Mouse (Mus musculus): ENCODE data around the gene Shisal2b.
"Not testable (repeated sequence)": the region's sequence is repeated elsewhere in the genome, so short reads cannot be mapped to it uniquely, and the experiment has no call there.

The Shisal2b gene

GRCm38 (mm10) chr13:104863127-104863979 is at the start of gene Shisal2b:
Gene Shisal2b (minus strand): TSS chr13:104863893.
- in situ Hi-C loops (cut with MboI; ENCODE audit: unreplicated experiment in 2 of 2), result no loop called here

GRCm38 (mm10) chr13:104911626-104912025 is 47.9 kb upstream of the Shisal2b start:
- in situ Hi-C loops (cut with MboI; ENCODE audit: unreplicated experiment in 2 of 2), result not testable (repeated sequence)

GRCm38 (mm10) chr13:104911006-104911405 is 47.3 kb upstream of the Shisal2b start:
- in situ Hi-C loops (cut with MboI; ENCODE audit: unreplicated experiment in 2 of 2), result not testable (repeated sequence)

GRCm38 (mm10) chr13:104908691-104909090 is 45.0 kb upstream of the Shisal2b start:
- in situ Hi-C loops (cut with MboI; ENCODE audit: unreplicated experiment in 2 of 2), result no loop called here

GRCm38 (mm10) chr13:104894771-104895170 is 31.1 kb upstream of the Shisal2b start:
- in situ Hi-C loops (cut with MboI; ENCODE audit: unreplicated experiment in 2 of 2), result no loop called here

GRCm38 (mm10) chr13:104892337-104892736 is 28.6 kb upstream of the Shisal2b start:
- in situ Hi-C loops (cut with MboI; ENCODE audit: unreplicated experiment in 2 of 2), result no loop called here

- in situ Hi-C loops (cut with MboI; ENCODE audit: unreplicated experiment in 2 of 2), result no loop called here
Measured at GRCm38 (mm10) chr13:104886308-104887032, 22.8 kb upstream of the Shisal2b start.

- in situ Hi-C loops (cut with MboI; ENCODE audit: unreplicated experiment in 2 of 2), result no loop called here
Measured at GRCm38 (mm10) chr13:104883566-104884249, 20.0 kb upstream of the Shisal2b start.

GRCm38 (mm10) chr13:104878508-104878907 is 14.8 kb upstream of the Shisal2b start:
- in situ Hi-C loops (cut with MboI; ENCODE audit: unreplicated experiment in 2 of 2), result no loop called here

GRCm38 (mm10) chr13:104869907-104870306 is 6.2 kb upstream of the Shisal2b start:
- in situ Hi-C loops (cut with MboI; ENCODE audit: unreplicated experiment in 2 of 2), result no loop called here

GRCm38 (mm10) chr13:104866726-104867125 is 3.0 kb upstream of the Shisal2b start:
- in situ Hi-C loops (cut with MboI; ENCODE audit: unreplicated experiment in 2 of 2), result no loop called here

- in situ Hi-C loops (cut with MboI; ENCODE audit: unreplicated experiment in 2 of 2), result no loop called here
Measured at GRCm38 (mm10) chr13:104853645-104854044, 10.0 kb downstream of the Shisal2b start.

GRCm38 (mm10) chr13:104843295-104844089 is 20.2 kb downstream of the Shisal2b start:
- in situ Hi-C loops (cut with MboI; ENCODE audit: unreplicated experiment in 2 of 2), result no loop called here

- in situ Hi-C loops (cut with MboI; ENCODE audit: unreplicated experiment in 2 of 2), result no loop called here
Measured at GRCm38 (mm10) chr13:104841937-104842336, 21.8 kb downstream of the Shisal2b start.

GRCm38 (mm10) chr13:104837628-104838027 is 26.1 kb downstream of the Shisal2b start:
- in situ Hi-C loops (cut with MboI; ENCODE audit: unreplicated experiment in 2 of 2), result no loop called here

GRCm38 (mm10) chr13:104832811-104833210 is 30.9 kb downstream of the Shisal2b start:
- in situ Hi-C loops (cut with MboI; ENCODE audit: unreplicated experiment in 2 of 2), result no loop called here

- in situ Hi-C loops (cut with MboI; ENCODE audit: unreplicated experiment in 2 of 2), result no loop called here
Measured at GRCm38 (mm10) chr13:104825470-104825869, 38.2 kb downstream of the Shisal2b start.

GRCm38 (mm10) chr13:104822411-104822838 is 41.3 kb downstream of the Shisal2b start:
- in situ Hi-C loops (cut with MboI; ENCODE audit: unreplicated experiment in 2 of 2), result loop anchor here in 1 of 2 experiments (25.0 kb wide), 1 partner anchor 1890 kb away; no protein-coding TSS in a partner anchor

GRCm38 (mm10) chr13:104821908-104822307 is 41.8 kb downstream of the Shisal2b start:
- in situ Hi-C loops (cut with MboI; ENCODE audit: unreplicated experiment in 2 of 2), result loop anchor here in 1 of 2 experiments (25.0 kb wide), 1 partner anchor 1890 kb away; no protein-coding TSS in a partner anchor

- in situ Hi-C loops (cut with MboI; ENCODE audit: unreplicated experiment in 2 of 2), result loop anchor here in 1 of 2 experiments (25.0 kb wide), 1 partner anchor 1891 kb away; no protein-coding TSS in a partner anchor
Measured at GRCm38 (mm10) chr13:104821192-104821591, 42.5 kb downstream of the Shisal2b start.
